Mouse (Mus musculus): ENCODE data around the gene Pdpr.

DNA sequence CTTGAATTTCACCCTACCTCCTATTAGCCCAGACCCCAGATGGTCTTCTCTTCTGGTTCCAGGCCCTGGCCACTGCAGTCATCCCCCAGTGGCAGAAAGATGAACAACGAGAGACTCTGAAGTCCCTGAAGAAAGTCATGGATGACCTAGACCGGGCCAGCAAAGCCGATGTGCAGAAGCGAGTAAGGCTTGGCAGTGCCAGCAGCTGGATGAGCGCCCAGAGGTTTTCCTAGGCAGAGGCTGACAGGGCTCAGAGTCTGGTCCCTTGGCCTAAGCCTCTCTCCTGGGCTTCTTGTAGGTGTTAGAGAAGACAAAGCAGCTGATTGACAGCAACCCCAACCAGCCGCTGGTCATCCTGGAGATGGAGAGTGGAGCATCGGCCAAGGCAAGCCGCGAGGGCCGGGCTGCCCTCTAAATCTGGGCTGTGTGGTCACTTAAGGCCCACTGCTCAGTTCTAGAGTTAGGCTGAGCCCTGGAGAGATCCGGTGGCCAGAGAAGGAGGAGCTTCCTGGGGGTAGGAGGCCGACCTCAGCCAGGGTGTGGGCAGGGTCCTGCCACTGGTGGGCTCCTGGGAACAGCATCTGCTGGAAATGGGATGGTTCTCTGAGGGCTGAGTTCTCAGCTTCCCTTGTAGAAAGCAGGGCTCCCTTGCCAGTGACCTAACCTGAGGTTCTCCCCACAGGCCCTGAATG, 40.5 kb upstream of the Pdpr start:
- TF ChIP-seq CTCF (IDR thresholded peaks at IDR 0.05; ENCODE audit: low read depth) (no peak), EP300 (IDR thresholded peaks at IDR 0.05; ENCODE audit: low read depth) (no peak)

Data from liver, postnatal 0 days (tissue).